Mouse (Mus musculus) hindbrain, postnatal 0 days (tissue): ENCODE results near the gene Ankmy2. TPM values are rescaled to one million over a fixed set of nuclear protein-coding genes. Genes with fewer than 3 reads are reported as not detected.
"Not testable (repeated sequence)": the region's sequence is repeated elsewhere in the genome, so short reads cannot be mapped to it uniquely, and the experiment has no call there.

Experiments
- ATAC-seq: fragments of 200-750 bp; cut with Nextera tagmentation; 2 replicates; pipeline ENCODE4 v1.8.0; 2017; ENCODE audit warnings: mild to moderate bottlenecking, moderate TSS enrichment, moderate library complexity
- DNase-seq: peaks from one replicate; pipeline ENCODE4 v3.0.0-alpha.2; 2015; ENCODE audit warnings: low spot score
- H3K27ac ChIP-seq: fragments of 300-500 bp; sonication (generic); 2 replicates; pipeline ENCODE4 v1.5.1; 2014; ENCODE audit warnings: mild to moderate bottlenecking
- H3K27me3 ChIP-seq: fragments of 300-500 bp; sonication (generic); 2 replicates; pipeline ENCODE4 v1.6.1; 2014; ENCODE audit warnings: low read length, mixed read lengths; ENCODE audit not compliant: insufficient read depth
- H3K36me3 ChIP-seq: fragments of 300-500 bp; sonication (generic); 2 replicates; pipeline ENCODE4 v1.6.1; 2014; ENCODE audit warnings: low read length, mixed read lengths; ENCODE audit not compliant: insufficient read depth
- H3K4me1 ChIP-seq: fragments of 300-500 bp; sonication (generic); 2 replicates; pipeline ENCODE4 v1.6.1; 2014; ENCODE audit warnings: antibody characterized with exemption, low read length, mixed read lengths; ENCODE audit not compliant: insufficient read depth
- H3K4me2 ChIP-seq: fragments of 300-500 bp; sonication (generic); 2 replicates; pipeline ENCODE4 v1.6.1; 2014; ENCODE audit warnings: low read depth, mild to moderate bottlenecking, low read length, moderate library complexity, mixed read lengths
- H3K4me3 ChIP-seq: fragments of 300-500 bp; sonication (generic); 2 replicates; pipeline ENCODE4 v1.5.1; 2014; ENCODE audit warnings: low read length
- H3K9ac ChIP-seq: fragments of 300-500 bp; sonication (generic); replicated peaks from 2 replicates; pipeline ENCODE4 v1.6.1; 2014; ENCODE audit warnings: mild to moderate bottlenecking, low read length, moderate library complexity, mixed read lengths
- H3K9me3 ChIP-seq: fragments of 300-500 bp; sonication (generic); 2 replicates; pipeline ENCODE4 v1.6.1; 2016; ENCODE audit warnings: low read length, mixed read lengths
- CTCF ChIP-seq: IDR thresholded peaks from 2 replicates; pipeline ENCODE4 v1.5.1; 2016; ENCODE audit warnings: antibody characterized with exemption, control low read depth, low read depth
- WGBS: fragments of 180-500 bp; shearing (Covaris S2); extraction: QIAGEN DNeasy Blood & Tissue Kit; methylation state at CpG from one replicate; pipeline ENCODE4 v1.1.7; 2014; 5-methylcytosine and 5-hydroxymethylcytosine counted together
- polyA plus RNA-seq: library from polyadenylated mRNA; unstranded; fragments of >200 nt; fragmentation: Nextera tagmentation; extraction: Ambion mirVana; gene quantifications from 2 replicates; pipeline ENCODE4 v1.2.1, GENCODE M21; 2015
- total RNA-seq: library from RNA; depleted of rRNA; stranded (reverse); fragments of >200 nt; gene quantifications from 2 replicates; pipeline ENCODE4 v1.2.3, GENCODE M21; 2014

Ankmy2 gene
- total and polyA plus RNA-seq, 2 experiments from 2014 or later = 51.0 to 74.1 TPM

DNA sequence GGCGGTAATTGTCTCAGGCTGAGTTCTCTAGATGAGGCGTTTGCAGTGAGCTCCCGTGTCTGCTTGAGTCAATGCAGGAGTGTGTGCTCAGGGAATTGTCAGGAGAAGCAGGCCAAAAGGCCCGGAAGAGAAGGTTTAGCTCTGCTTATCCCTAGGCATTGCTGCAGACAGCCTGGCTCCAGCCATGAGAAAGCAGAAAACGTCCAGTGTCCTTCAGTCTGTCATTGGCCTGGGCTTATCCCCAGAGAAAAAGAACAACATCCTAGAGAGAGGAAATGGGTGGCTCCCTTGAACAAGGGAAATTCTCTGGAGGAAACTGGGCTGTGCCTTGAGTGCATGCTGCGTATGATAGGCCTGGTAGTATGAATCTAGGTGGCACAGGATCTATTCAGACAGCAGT lies 25.7 kb downstream of the Ankmy2 start:
- no peak for TF ChIP-seq CTCF
- H3K9ac ChIP-seq = no peak overlapping the region
- H3K4me2 ChIP-seq = no peak overlapping the region
- H3K4me1 ChIP-seq = no peaks in the 10 kb centered on the region
- no peak overlapping the region for H3K4me3 ChIP-seq
- WGBS = 85% methylated on average over 6 of the region's 6 CpGs
- DNase-seq (no peak), ATAC-seq (no peak)
- H3K36me3 ChIP-seq = peaks cover 34% of the 10 kb centered on the region
- no peak overlapping the region for H3K27ac ChIP-seq
- H3K9me3 ChIP-seq = no peaks in the 10 kb centered on the region
- no peaks in the 10 kb centered on the region for H3K27me3 ChIP-seq

DNA sequence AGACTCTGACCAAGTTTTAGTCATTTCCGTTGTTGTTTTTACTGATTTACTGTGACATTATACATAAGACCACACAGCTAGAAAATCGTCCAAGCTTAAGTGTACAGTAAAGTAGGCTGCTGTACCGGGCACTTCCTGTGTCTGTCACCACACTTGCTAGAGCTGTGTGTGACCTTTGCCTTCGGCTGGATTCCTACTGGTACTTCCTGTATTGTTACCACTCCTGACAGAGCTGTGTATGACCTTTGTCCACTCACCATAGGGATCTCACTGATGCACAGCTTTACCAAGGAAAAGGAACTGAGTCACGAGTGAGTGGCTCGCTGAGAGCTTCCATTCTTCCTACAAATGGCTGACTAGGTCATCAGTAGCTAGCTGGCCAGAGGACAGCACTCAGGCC lies 30.2 kb downstream of the Ankmy2 start:
- DNase-seq (no peak), ATAC-seq (no peak)
- H3K9me3 ChIP-seq = no peaks in the 10 kb centered on the region
- no peak overlapping the region for H3K4me3 ChIP-seq
- no peak overlapping the region for H3K27ac ChIP-seq
- H3K27me3 ChIP-seq = no peaks in the 10 kb centered on the region
- H3K9ac ChIP-seq = no peak overlapping the region
- H3K4me2 ChIP-seq = no peak overlapping the region
- H3K36me3 ChIP-seq = peaks cover 45% of the 10 kb centered on the region
- WGBS = 80% methylated on average over 6 of the region's 6 CpGs
- TF ChIP-seq CTCF = no peak
- H3K4me1 ChIP-seq = no peaks in the 10 kb centered on the region

DNA sequence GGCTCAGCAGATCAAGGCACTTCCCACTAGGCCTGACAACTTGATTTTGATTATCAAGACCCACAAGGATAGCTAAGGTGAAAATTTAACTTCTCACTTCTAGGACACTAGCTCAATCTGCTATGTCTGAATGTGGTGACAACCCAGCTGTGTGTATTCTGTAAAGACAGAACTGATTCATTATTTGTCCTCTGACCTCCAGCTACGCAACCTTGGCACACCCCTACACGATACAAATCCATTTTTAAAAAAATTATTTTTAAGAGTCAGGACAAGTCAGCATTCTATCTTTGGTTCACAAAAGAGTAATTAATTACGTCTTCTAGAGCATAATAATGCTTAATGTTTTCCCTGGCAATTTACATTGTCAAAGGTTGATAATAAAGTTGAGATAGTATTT lies 32.7 kb downstream of the Ankmy2 start:
- WGBS = 97% methylated on average over 3 of the region's 3 CpGs

GRCm38 (mm10) chr12:36190343-36190742 lies 33.4 kb downstream of the Ankmy2 start:
- TF ChIP-seq CTCF = no peak
- H3K36me3 ChIP-seq = peaks cover 41% of the 10 kb centered on the region; the same call in 1 of the 2 replicates

More for the DNA sequence above, 32.7 kb downstream of the Ankmy2 start:
- Histone ChIP-seq H3K4me3 (no peak overlapping the region), H3K27ac (no peak overlapping the region), H3K4me2 (no peak overlapping the region), H3K4me1 (no peaks in the 10 kb centered on the region), H3K9me3 (no peaks in the 10 kb centered on the region), H3K27me3 (no peaks in the 10 kb centered on the region), H3K36me3 (peaks cover 35% of the 10 kb centered on the region; the same call in 1 of the 2 replicates), H3K9ac (no peak overlapping the region)
- ATAC-seq (no peak), DNase-seq (no peak)
- no peak for TF ChIP-seq CTCF

DNA sequence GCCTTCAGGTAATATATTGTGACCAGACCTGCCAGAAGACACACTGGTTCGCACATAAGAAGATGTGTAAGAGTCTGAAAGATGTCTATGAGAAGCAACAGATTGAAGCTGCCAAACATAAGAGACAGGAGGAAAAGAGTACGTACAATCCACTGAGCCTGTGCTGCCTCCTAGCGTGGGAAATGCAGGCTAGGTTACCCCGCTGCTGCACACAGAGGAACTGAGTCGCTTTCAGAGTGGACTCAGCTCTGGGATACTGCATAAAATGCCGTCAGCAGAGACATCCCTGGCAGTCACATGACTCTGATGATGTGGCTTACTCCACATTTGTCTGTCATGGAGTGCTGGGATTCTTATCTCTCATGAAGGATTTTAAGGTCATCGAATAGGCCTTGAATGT lies 38.1 kb downstream of the Ankmy2 start:
- Histone ChIP-seq H3K27me3 (no peaks in the 10 kb centered on the region), H3K9me3 (peaks cover 8% of the 10 kb centered on the region), H3K9ac (no peak overlapping the region), H3K36me3 (peaks cover 34% of the 10 kb centered on the region), H3K27ac (no peak overlapping the region), H3K4me1 (no peaks in the 10 kb centered on the region), H3K4me2 (no peak overlapping the region), H3K4me3 (no peak overlapping the region)
- no peak for ATAC-seq
- no peak for TF ChIP-seq CTCF
- DNase-seq = no peak
- WGBS = 96% methylated on average over 7 of the region's 7 CpGs

More at GRCm38 (mm10) chr12:36190343-36190742, 33.4 kb downstream of the Ankmy2 start:
- Histone ChIP-seq H3K4me1 (no peaks in the 10 kb centered on the region), H3K27me3 (no peaks in the 10 kb centered on the region), H3K27ac (no peak overlapping the region), H3K4me3 (no peak overlapping the region), H3K9ac (no peak overlapping the region), H3K9me3 (no peaks in the 10 kb centered on the region), H3K4me2 (no peak overlapping the region)
- no peak for ATAC-seq
- WGBS = 89% methylated on average over 5 of the region's 5 CpGs
- DNase-seq = no peak

DNA sequence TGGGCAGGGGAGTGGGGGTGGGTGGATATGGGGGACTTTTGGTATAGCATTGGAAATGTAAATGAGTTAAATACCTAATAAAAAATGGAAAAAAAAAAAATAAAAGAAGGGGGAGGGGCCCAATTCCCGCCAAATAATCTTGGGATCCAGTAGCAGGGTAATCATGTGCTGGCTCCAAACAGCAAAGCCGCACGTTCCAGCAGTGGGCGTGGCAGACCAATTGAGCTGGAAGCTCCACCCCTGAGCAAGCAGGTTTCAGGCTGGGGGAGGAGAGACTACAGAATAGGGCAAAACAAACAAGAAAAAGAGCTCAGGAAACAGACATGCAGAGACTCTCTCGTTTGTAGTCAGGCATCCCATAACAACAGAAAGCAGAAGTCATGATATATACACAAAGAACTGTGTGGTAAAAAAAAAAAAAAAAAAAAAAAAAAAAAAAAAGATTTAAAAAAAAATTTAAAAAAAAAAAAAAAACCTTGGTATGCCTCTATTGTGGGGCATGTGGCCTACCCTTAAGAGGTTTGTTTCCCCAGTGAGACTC lies 48.7 kb downstream of the Ankmy2 start:
- not testable (repeated sequence) for H3K9me3 ChIP-seq, H3K4me1 ChIP-seq, H3K36me3 ChIP-seq, ATAC-seq, H3K9ac ChIP-seq, H3K27me3 ChIP-seq, H3K4me3 ChIP-seq, DNase-seq, H3K27ac ChIP-seq, H3K4me2 ChIP-seq
- 47% methylated on average over 5 of the region's 5 CpGs for WGBS

DNA sequence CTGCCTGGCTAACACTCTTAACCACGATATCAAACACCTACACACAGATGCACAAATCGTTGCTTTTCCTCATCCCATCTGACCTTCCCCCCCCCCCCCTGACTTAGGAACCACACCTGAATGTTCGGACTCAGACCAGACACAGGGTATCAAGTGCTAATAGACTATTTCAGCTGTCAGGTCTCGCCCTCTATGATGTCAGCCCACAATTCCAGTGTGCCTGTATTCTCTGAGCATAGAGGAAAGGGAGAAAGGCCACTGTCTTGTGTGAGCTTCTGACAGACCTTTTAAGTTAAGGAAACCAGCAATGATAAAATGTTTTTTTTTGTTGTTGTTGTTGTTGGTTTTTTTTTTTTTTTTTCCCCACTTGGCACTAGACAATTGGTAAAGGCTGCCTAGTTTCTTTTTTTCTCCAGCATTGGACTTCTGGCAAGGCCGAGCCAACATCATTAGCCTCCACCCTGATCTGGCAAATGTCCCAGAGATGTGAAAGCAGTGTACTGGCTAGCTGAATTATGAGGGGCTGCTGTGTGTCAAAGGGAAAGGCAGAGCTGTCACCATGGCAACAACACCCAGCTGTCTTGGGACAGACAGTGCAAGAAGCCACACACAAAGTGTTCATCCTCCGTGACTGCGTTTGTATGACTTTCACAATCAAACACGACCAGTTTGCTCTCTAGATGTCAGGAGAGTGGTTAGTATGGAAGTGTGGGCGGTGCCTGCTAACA lies 50.3 kb downstream of the Ankmy2 start:
- Histone ChIP-seq H3K27me3 (no peaks in the 10 kb centered on the region), H3K4me3 (peak overlapping the region; percentile 8), H3K4me1 (peaks cover 3% of the 10 kb centered on the region; the same call in 1 of the 2 replicates), H3K4me2 (peak overlapping the region; percentile 51), H3K27ac (no peak overlapping the region), H3K9ac (no peak overlapping the region), H3K9me3 (no peaks in the 10 kb centered on the region), H3K36me3 (no peaks in the 10 kb centered on the region)
- WGBS = 28% methylated on average over 9 of the region's 9 CpGs
- ATAC-seq (peak; percentile 96), DNase-seq (peak; percentile 91)
- TF ChIP-seq CTCF = no peak
